Mouse (Mus musculus): ENCODE results near the gene Tbc1d23. TPM values are rescaled to one million over a fixed set of nuclear protein-coding genes. Genes with fewer than 3 reads are reported as not detected.
"Not testable (repeated sequence)": the region's sequence is repeated elsewhere in the genome, so short reads cannot be mapped to it uniquely, and the experiment has no call there.

Tbc1d23 gene
- polyA plus RNA-seq, 1 experiment from 2014 or later: 40.5 TPM

DNA sequence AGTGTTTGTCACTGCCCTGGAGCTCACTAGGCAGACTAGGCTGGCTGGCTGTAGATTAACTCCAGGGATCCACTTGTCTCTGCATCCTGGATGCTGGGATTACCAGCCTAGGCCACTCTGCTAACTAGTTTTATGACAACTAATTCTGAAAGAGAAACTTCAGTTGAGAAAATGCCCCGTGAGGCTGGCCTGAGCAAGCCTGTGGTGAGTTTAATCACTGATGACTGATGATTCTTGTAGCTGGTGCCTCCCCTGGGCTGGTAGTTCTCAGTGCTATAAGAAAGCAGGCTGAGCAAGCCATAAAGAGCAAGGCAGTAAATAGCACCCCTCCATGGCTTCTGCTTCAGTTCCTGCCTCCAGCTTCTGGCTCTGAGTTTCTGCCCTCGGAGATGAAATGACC is 55.6 kb downstream of the Tbc1d23 start:
- WGBS: 75% methylated on average over 2 of the region's 2 CpGs
- H3K9me3 ChIP-seq (ENCODE audit: control insufficient read depth, low read depth, low read length): no peaks in the 10 kb centered on the region
- no peak for ATAC-seq (ENCODE audit: insufficient number of reproducible peaks, insufficient read depth, low FRiP score, low read depth)
- no peak overlapping the region for H3K27ac ChIP-seq (ENCODE audit: low read length)
- peaks cover 35% of the 10 kb centered on the region for H3K36me3 ChIP-seq (ENCODE audit: control insufficient read depth, insufficient read depth, low read length)
- no peaks in the 10 kb centered on the region for H3K27me3 ChIP-seq (ENCODE audit: control insufficient read depth, insufficient read depth, low read length)
- H3K4me2 ChIP-seq (replicated peaks; ENCODE audit: low read depth, low read length): no peak overlapping the region
- no peak overlapping the region for H3K9ac ChIP-seq (replicated peaks; ENCODE audit: low read depth, low read length)
- H3K4me1 ChIP-seq (ENCODE audit: control insufficient read depth, insufficient read depth, low read length): no peaks in the 10 kb centered on the region
- no peak overlapping the region for H3K4me3 ChIP-seq (ENCODE audit: low read depth, low read length)

- not testable (repeated sequence) for ATAC-seq (ENCODE audit: insufficient number of reproducible peaks, insufficient read depth, low FRiP score, low read depth); H3K9me3 ChIP-seq (ENCODE audit: control insufficient read depth, low read depth, low read length); H3K4me2 ChIP-seq (replicated peaks; ENCODE audit: low read depth, low read length); H3K4me1 ChIP-seq (ENCODE audit: control insufficient read depth, insufficient read depth, low read length); H3K27me3 ChIP-seq (ENCODE audit: control insufficient read depth, insufficient read depth, low read length); H3K4me3 ChIP-seq (ENCODE audit: low read depth, low read length); H3K27ac ChIP-seq (ENCODE audit: low read length); H3K9ac ChIP-seq (replicated peaks; ENCODE audit: low read depth, low read length)
- H3K36me3 ChIP-seq (ENCODE audit: control insufficient read depth, insufficient read depth, low read length): peaks cover 32% of the 10 kb centered on the region
These were observed 56.8 kb downstream of the Tbc1d23 start for GRCm38 (mm10) chr16:57174480-57174879.

DNA sequence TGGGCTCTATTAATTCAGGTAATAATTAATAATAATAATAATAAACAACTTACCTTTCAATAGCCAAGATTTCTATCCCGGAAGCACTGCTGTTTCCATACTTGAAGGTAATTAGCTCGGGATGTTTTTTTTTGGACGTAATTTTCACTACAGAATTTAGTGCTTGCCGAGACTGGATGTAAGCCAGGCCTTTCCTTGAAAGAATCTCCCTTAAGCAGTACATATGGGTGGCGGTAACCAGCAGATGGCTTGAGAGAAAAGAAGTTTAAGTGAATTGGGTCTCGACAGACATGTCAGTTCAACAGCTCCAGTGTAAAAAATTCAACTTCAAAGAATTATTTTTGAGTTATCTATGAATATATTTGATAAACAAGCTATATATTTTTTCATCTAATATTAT is 59.7 kb downstream of the Tbc1d23 start:
- Histone ChIP-seq H3K36me3 (ENCODE audit: control insufficient read depth, insufficient read depth, low read length) (peaks cover 25% of the 10 kb centered on the region), H3K9ac (replicated peaks; ENCODE audit: low read depth, low read length) (no peak overlapping the region), H3K4me3 (ENCODE audit: low read depth, low read length) (no peak overlapping the region), H3K4me1 (ENCODE audit: control insufficient read depth, insufficient read depth, low read length) (no peaks in the 10 kb centered on the region), H3K27ac (ENCODE audit: low read length) (no peak overlapping the region), H3K4me2 (replicated peaks; ENCODE audit: low read depth, low read length) (no peak overlapping the region), H3K27me3 (ENCODE audit: control insufficient read depth, insufficient read depth, low read length) (no peaks in the 10 kb centered on the region), H3K9me3 (ENCODE audit: control insufficient read depth, low read depth, low read length) (no peaks in the 10 kb centered on the region)
- no peak for ATAC-seq (ENCODE audit: insufficient number of reproducible peaks, insufficient read depth, low FRiP score, low read depth)
- WGBS: 90% methylated on average over 6 of the region's 6 CpGs

- peaks cover 21% of the 10 kb centered on the region for H3K36me3 ChIP-seq (ENCODE audit: control insufficient read depth, insufficient read depth, low read length)
- no peaks in the 10 kb centered on the region for H3K9me3 ChIP-seq (ENCODE audit: control insufficient read depth, low read depth, low read length)
- H3K4me2 ChIP-seq (replicated peaks; ENCODE audit: low read depth, low read length): no peak overlapping the region
- H3K4me1 ChIP-seq (ENCODE audit: control insufficient read depth, insufficient read depth, low read length): no peaks in the 10 kb centered on the region
- ATAC-seq (ENCODE audit: insufficient number of reproducible peaks, insufficient read depth, low FRiP score, low read depth): no peak
- H3K4me3 ChIP-seq (ENCODE audit: low read depth, low read length): no peak overlapping the region
- H3K27me3 ChIP-seq (ENCODE audit: control insufficient read depth, insufficient read depth, low read length): no peaks in the 10 kb centered on the region
- WGBS: 93% methylated on average over 8 of the region's 8 CpGs
- no peak overlapping the region for H3K9ac ChIP-seq (replicated peaks; ENCODE audit: low read depth, low read length)
- H3K27ac ChIP-seq (ENCODE audit: low read length): no peak overlapping the region
These were observed 60.1 kb downstream of the Tbc1d23 start for GRCm38 (mm10) chr16:57171161-57171560.

- peaks cover 15% of the 10 kb centered on the region for H3K36me3 ChIP-seq (ENCODE audit: control insufficient read depth, insufficient read depth, low read length)
- H3K4me2 ChIP-seq (replicated peaks; ENCODE audit: low read depth, low read length): no peak overlapping the region
- no peaks in the 10 kb centered on the region for H3K27me3 ChIP-seq (ENCODE audit: control insufficient read depth, insufficient read depth, low read length)
- no peaks in the 10 kb centered on the region for H3K9me3 ChIP-seq (ENCODE audit: control insufficient read depth, low read depth, low read length)
- H3K4me1 ChIP-seq (ENCODE audit: control insufficient read depth, insufficient read depth, low read length): no peaks in the 10 kb centered on the region
- H3K9ac ChIP-seq (replicated peaks; ENCODE audit: low read depth, low read length): no peak overlapping the region
- 67% methylated on average over 4 of the region's 4 CpGs for WGBS
- no peak overlapping the region for H3K27ac ChIP-seq (ENCODE audit: low read length)
- H3K4me3 ChIP-seq (ENCODE audit: low read depth, low read length): no peak overlapping the region
- no peak for ATAC-seq (ENCODE audit: insufficient number of reproducible peaks, insufficient read depth, low FRiP score, low read depth)
These were observed 63.1 kb downstream of the Tbc1d23 start for GRCm38 (mm10) chr16:57168236-57168635.

GRCm38 (mm10) chr16:57167514-57167912 is 63.8 kb downstream of the Tbc1d23 start:
- Histone ChIP-seq H3K9me3 (ENCODE audit: control insufficient read depth, low read depth, low read length) (no peaks in the 10 kb centered on the region), H3K4me1 (ENCODE audit: control insufficient read depth, insufficient read depth, low read length) (no peaks in the 10 kb centered on the region), H3K27ac (ENCODE audit: low read length) (0 out of 2 replicates have a peak overlapping the region, but pooled peaks have one; percentile 21), H3K4me2 (replicated peaks; ENCODE audit: low read depth, low read length) (peak overlapping the region; percentile 62), H3K9ac (replicated peaks; ENCODE audit: low read depth, low read length) (peak overlapping the region; percentile 88; the same call in 1 of the 2 replicates), H3K4me3 (ENCODE audit: low read depth, low read length) (peak overlapping the region; percentile 80), H3K36me3 (ENCODE audit: control insufficient read depth, insufficient read depth, low read length) (peaks cover 13% of the 10 kb centered on the region), H3K27me3 (ENCODE audit: control insufficient read depth, insufficient read depth, low read length) (no peaks in the 10 kb centered on the region)
- ATAC-seq (ENCODE audit: insufficient number of reproducible peaks, insufficient read depth, low FRiP score, low read depth): peak; percentile 21; the same call in 1 of the 2 replicates
- WGBS: 22% methylated on average over 5 of the region's 5 CpGs

DNA sequence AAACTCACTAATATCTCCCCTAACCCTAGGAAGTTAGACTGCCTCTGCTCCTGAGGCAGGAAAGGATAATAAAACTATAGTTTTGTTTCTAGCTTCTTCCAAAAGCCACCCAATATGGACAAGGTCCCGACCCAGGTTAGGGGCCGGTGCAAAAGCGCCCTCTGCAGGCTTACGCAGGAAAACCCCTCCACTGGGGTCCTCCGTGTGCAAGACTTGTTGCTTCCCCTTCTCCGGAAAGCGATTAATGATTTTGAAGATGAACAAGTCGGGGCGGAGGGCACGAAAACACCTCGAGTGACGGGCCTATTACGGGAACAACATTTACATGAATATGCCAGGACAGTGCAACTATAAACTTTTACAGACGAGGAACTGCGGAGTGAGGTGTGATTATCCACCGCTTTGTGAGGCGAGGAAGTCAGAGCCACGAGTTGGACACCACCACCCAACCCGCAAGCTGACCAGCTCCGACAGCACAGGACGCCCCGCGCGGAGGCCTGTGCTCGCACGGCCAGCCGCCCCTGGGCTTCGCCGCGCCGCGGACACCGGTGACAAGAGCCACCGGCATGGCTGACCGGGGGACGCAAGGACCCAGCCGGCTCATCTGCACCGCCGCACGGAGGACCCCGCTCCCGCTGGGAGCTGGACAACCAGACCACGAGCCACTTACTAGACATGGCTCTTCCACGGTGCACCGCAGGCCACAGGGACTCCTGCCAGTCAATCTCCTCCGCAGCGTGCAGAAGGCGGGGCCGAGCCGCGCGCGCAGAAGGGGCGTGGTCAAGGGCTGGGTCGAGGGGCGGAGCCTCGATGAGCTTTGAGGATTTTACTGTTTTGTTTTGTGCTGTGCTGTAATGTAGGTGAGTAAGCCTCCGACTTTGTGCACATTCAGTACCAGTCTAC is 64.4 kb downstream of the Tbc1d23 start, which contains the start of gene Nit2:
Gene Nit2, minus strand, starts transcription at position 731 of the 903 bp plus-strand sequence.
- Histone ChIP-seq H3K4me1 (ENCODE audit: control insufficient read depth, insufficient read depth, low read length) (no peaks in the 10 kb centered on the region), H3K27ac (ENCODE audit: low read length) (peak within 1 kb of the TSS; percentile 93), H3K9me3 (ENCODE audit: control insufficient read depth, low read depth, low read length) (no peaks in the 10 kb centered on the region), H3K36me3 (ENCODE audit: control insufficient read depth, insufficient read depth, low read length) (peaks cover 11% of the 10 kb centered on the region), H3K9ac (replicated peaks; ENCODE audit: low read depth, low read length) (peak within 1 kb of the TSS; percentile 88), H3K4me2 (replicated peaks; ENCODE audit: low read depth, low read length) (peak within 1 kb of the TSS; percentile 62), H3K27me3 (ENCODE audit: control insufficient read depth, insufficient read depth, low read length) (no peaks in the 10 kb centered on the region), H3K4me3 (ENCODE audit: low read depth, low read length) (peak within 1 kb of the TSS; percentile 80)
- WGBS: under 1% methylated on average over 58 of the region's 58 CpGs
- peak; percentile 96 for ATAC-seq (ENCODE audit: insufficient number of reproducible peaks, insufficient read depth, low FRiP score, low read depth)

GRCm38 (mm10) chr16:57166086-57166485 is 65.2 kb downstream of the Tbc1d23 start:
- Histone ChIP-seq H3K4me3 (ENCODE audit: low read depth, low read length) (peak overlapping the region; percentile 80), H3K9ac (replicated peaks; ENCODE audit: low read depth, low read length) (no peak overlapping the region), H3K36me3 (ENCODE audit: control insufficient read depth, insufficient read depth, low read length) (peaks cover 10% of the 10 kb centered on the region), H3K27me3 (ENCODE audit: control insufficient read depth, insufficient read depth, low read length) (no peaks in the 10 kb centered on the region), H3K4me2 (replicated peaks; ENCODE audit: low read depth, low read length) (peak overlapping the region; percentile 62), H3K9me3 (ENCODE audit: control insufficient read depth, low read depth, low read length) (no peaks in the 10 kb centered on the region), H3K27ac (ENCODE audit: low read length) (no peak overlapping the region; the same call in 1 of the 2 replicates), H3K4me1 (ENCODE audit: control insufficient read depth, insufficient read depth, low read length) (no peaks in the 10 kb centered on the region)
- no peak for ATAC-seq (ENCODE audit: insufficient number of reproducible peaks, insufficient read depth, low FRiP score, low read depth)
- 84% methylated on average over 6 of the region's 6 CpGs for WGBS
